Mouse (Mus musculus) right cerebral cortex, postnatal 4 days (tissue): Measurements from ENCODE around the gene Wnt5b.
"Not testable (repeated sequence)": the region's sequence is repeated elsewhere in the genome, so short reads cannot be mapped to it uniquely, and the experiment has no call there.

Source experiments
- DNase-seq: peaks from one replicate; pipeline ENCODE4 v3.0.0-alpha.2; 2022

Wnt5b gene

GRCm38 (mm10) chr6:119449060-119449499 lies 95.1 kb downstream of the Wnt5b start:
- peak; percentile 58 for DNase-seq

GRCm38 (mm10) chr6:119448321-119449059 lies 95.7 kb downstream of the Wnt5b start:
- no peak for DNase-seq

GRCm38 (mm10) chr6:119445671-119446607 lies 98.2 kb downstream of the Wnt5b start:
- DNase-seq = no peak

- DNase-seq = peak; percentile 87
Measured at GRCm38 (mm10) chr6:119443742-119444645, 100.2 kb downstream of the Wnt5b start.

GRCm38 (mm10) chr6:119442729-119443128 lies 101.4 kb downstream of the Wnt5b start:
- not testable (repeated sequence) for DNase-seq

- DNase-seq = no peak
Measured at GRCm38 (mm10) chr6:119437894-119438761, 106.0 kb downstream of the Wnt5b start.

- DNase-seq = no peak
Measured at GRCm38 (mm10) chr6:119434394-119434793, 109.8 kb downstream of the Wnt5b start.

GRCm38 (mm10) chr6:119431751-119432324 lies 112.3 kb downstream of the Wnt5b start:
- no peak for DNase-seq

GRCm38 (mm10) chr6:119430508-119430907 lies 113.6 kb downstream of the Wnt5b start:
- peak; percentile 54 for DNase-seq

GRCm38 (mm10) chr6:119429311-119429710 lies 114.8 kb downstream of the Wnt5b start:
- DNase-seq = no peak

- no peak for DNase-seq
Measured at GRCm38 (mm10) chr6:119428611-119429010, 115.5 kb downstream of the Wnt5b start.

- DNase-seq = no peak
Measured at GRCm38 (mm10) chr6:119421001-119421400, 123.1 kb downstream of the Wnt5b start.

- DNase-seq = no peak
Measured at GRCm38 (mm10) chr6:119420357-119420756, 123.8 kb downstream of the Wnt5b start.

- DNase-seq = no peak
Measured at GRCm38 (mm10) chr6:119419412-119419811, 124.7 kb downstream of the Wnt5b start.

GRCm38 (mm10) chr6:119418392-119419251 lies 125.5 kb downstream of the Wnt5b start:
- no peak for DNase-seq

GRCm38 (mm10) chr6:119417821-119418220 lies 126.3 kb downstream of the Wnt5b start:
- DNase-seq = no peak

GRCm38 (mm10) chr6:119417354-119417753 lies 126.8 kb downstream of the Wnt5b start, which contains the start of gene Adipor2:
TSS of gene Adipor2 (minus strand) at chr6:119417704.
- no peak for DNase-seq

- no peak for DNase-seq
Measured at GRCm38 (mm10) chr6:119416643-119417042, 127.5 kb downstream of the Wnt5b start.

GRCm38 (mm10) chr6:119414262-119415043 lies 129.7 kb downstream of the Wnt5b start:
- no peak for DNase-seq
